Mouse (Mus musculus): ENCODE measurements at regions not wholly inside any gene's neighbourhood (a gene's known extent, or its start where the extent isn't known, plus 50 kb on each side); places are given as distances from the start of the nearest gene placed in this dataset.

GRCm38 (mm10) chr8:126767341-126767740 is 173.6 kb upstream of the Irf2bp2 start:
- TF ChIP-seq CTCF (IDR thresholded peaks at IDR 0.05; ENCODE audit: control insufficient read depth, insufficient read depth, low read length) (no peak), POLR2A (IDR thresholded peaks at IDR 0.05; ENCODE audit: borderline replicate concordance, control insufficient read depth, low read depth, low read length) (no peak)

All from bone marrow, adult 2 months (tissue).